Mouse (Mus musculus) heart, postnatal 4 days (tissue): ENCODE results near the gene Stat4. TPM values are rescaled to one million over a fixed set of nuclear protein-coding genes. Genes with fewer than 3 reads are reported as not detected.

Experiments used
- DNase-seq: peaks from one replicate; pipeline ENCODE4 v3.0.0; 2021
- total RNA-seq, 2 experiments: library from RNA; stranded (reverse); gene quantifications; 2 replicates each; pipeline ENCODE4 v1.2.3; 2021

The Stat4 gene
- total RNA-seq, 2 experiments from 2014 or later, result 0.25 to 0.33 TPM

DNA sequence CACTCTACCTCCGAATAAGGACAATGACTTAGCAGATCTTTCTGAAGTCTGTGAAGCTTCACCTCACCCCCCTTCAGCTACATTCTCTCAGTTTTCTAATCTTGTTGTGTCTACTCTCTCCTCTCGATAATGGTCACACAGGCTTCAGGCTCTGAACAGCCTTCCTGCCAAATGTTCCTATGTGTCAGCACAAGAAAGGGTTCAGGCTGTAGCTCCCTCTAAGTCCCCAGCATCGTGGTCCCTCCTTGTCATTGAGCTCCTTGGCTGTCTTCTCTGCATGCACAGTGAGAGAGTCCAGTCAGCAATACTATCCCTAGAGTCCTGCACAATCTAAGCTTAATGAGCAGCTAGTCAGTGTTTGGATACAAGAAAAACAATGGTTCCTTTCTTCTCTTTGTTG is 124.3 kb downstream of the Stat4 start:
- DNase-seq, result no peak

DNA sequence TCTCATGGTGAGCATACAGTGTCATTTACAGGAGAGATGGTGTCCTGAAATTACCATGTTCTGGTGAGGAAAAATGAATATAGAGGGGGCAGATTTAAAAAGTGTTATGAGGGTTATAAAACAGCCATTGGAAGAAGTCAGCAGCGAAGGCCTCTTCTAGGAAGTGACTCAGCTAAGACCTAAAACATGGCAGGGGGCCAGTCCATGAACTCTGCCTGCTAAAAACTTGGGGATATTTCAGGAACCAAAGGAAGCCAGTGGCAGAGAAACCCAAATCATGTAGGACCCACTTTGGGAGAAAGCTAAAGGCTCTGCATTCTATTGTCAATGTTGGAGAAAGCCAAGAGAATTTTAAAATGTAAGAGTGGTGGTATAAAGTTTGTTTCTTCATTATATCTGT is 125.4 kb downstream of the Stat4 start:
- peak; percentile 35 for DNase-seq

DNA sequence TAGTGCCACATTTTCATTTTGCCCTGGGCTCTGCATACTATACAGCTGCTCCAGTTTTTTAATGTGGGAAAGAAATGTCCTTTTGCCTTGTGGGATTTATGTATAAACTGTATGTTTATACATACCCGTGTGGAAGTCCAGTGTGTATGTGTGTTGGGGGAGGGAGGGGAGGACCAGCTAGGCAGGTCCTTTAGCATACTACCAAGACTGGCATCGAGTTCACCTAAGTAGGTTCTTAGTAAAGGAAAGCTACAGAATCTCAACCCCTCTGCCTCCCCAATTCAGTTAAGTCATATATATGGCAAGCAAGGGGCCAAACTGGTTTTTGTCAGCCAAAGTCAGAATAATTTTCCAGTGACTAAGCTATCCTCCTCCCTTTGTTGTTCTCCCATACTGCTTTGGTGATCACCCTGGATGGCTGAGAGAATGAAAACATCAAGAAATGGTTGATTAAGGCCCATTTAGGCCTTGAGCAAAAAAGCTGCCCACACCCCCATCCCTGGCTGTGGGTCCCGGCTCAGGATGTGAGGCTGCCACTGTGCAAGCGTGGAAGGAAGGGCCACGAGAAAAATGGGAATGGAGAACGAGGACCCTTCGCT is 126.2 kb downstream of the Stat4 start:
- DNase-seq, result no peak

DNA sequence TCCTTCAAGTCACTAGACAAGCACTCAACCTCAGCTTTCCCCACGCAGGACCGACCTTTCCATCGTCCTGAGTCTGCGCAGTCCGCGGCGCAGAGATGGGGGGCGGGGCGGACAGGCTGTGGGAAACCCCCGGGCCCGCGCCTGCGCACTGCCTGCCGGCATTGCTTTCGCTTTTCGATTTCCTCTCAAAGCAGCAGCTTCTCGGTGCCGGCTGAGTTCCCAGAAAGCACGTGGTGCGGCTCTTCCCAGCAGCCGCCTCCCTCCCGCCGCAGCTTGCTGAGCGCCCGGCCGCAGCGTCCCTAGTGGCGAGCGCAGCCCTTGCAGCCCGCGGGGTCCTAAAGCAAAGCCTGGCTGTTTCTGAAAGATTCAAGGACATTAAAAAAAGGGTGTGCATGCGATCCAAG is 126.7 kb downstream of the Stat4 start:
- DNase-seq, result peak; percentile 99

DNA sequence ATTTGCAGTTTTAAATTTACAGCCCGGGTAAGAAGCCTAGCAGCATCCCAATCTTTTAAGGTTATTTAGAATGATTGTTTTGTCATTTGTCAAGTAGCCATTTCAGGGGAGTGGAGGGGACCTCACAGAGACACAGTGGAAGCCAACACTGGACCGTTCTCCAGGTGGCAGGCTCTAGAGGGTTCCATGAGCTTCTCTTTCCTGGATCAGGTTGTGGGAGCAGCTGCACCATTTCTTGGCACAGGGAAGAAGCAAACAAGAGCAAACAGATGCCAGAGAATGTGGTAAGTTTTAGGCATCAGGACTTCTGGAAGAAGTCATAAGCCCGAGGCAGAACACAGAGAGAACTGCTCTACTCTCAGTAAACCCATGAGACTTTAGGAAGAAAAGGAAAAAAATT is 129.5 kb downstream of the Stat4 start:
- no peak for DNase-seq

DNA sequence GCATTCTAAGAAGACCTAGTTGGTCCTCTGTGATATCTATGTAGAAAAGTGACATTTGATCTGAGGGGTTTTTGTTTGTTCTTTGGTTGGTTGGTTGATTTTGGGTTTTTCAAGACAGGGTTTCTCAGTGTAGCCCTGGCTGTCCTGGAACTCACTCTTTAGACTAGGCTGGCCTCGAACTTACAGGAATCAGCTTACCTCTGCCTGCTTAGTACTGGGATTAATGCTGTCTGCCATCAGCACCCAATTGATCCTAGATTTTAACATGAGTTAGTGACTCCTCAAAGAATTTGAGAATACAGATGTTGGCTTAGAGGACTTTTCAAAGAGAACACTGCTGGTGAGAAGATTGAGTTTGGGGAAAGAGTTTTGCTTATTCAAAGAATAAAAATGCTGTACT is 130.8 kb downstream of the Stat4 start:
- DNase-seq, result no peak

DNA sequence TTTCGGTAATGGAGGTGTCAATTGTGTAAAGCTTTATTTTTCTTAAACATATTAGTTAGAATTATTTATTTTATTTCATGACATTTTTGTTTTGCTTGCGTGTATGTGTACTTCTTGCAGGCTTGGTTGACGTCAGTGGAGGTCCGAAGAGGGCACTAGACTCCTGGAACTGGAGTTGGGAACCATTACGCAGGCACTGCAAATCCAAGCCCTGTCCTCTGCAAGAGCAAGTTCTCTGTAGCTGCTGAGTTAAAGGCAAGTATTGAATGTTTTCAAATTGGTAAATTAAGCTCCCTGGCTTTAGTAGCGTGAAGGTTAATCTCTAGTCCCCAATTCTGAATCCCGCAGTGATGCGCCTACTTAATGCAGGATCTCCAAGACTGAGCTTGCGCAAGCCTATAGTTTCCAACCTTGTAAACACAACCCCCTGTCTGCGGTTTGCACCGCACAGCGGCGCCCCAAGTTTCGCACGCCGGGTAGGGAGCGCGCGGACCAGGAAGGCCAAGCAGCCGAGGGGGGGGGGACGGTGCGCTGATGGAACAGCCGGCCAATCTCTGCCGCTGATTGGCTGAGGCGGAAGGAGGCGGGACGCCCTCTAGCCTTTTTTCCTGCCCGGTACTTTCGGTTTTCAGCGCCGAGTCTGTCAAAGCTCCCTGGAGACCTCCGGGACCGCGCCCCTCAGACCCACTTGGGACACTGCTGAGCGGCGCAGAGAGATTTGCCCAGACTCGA is 132.1 kb downstream of the Stat4 start, which contains the start of gene Stat1:
Gene Stat1, plus strand, starts transcription at position 581 of the 732 bp plus-strand sequence.
- DNase-seq, result peak; percentile 90

DNA sequence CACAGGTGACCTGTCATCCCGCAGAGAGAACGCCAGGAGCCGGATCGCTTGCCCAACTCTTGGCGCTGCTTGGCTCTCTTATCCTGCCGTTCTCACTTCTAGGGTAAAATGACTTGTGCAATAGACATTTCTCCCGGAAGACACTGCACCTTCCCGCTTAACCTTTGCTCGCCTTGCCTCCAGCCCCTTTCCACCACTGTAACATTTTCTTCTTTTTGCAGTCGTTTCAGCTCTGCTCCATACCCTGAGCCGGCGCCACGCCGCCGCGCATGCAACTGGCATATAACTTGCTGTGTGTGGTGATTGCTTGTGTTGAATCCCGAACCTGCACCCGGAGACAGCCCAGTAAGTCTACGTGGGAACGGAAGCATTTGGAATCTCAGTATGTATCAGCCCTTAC is 132.7 kb downstream of the Stat4 start:
- DNase-seq, result no peak

DNA sequence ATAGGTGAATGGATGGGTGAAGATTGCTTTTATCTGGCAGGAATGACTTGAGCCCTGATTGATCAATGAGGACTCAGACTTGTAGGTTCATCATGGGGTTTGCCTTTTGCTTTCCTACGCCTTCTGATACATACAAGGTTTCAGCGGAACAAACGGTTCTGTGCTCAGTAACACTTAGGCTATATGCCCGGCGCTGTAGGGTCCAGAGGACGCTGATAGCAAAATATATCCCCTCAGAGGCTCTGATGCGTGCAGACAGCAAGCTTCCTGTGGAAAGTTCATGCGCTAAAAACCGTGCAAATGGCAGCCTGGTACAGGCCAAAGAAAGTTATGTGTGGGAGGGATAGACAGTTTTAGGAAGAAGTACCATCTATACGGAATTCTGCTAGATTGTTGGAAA is 133.2 kb downstream of the Stat4 start:
- no peak for DNase-seq

DNA sequence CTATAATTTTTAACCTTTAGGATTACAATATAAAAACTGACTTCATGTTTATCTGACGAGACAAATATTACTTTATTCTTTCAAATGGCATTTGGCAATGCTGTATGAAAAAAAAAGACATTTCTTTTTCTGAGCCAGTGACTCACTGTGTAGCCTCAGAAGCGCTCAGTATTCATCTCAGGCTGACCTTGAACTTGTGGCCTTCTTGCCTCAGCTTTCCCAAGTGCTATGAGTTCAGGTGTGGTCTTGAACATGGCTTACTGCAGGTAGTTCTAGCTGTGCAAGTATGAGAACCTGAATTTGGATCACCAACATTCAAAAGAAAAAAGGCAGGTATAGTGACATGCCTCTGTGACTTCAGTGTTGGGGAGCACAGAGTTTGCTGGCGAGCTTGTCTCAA is 134.1 kb downstream of the Stat4 start:
- no peak for DNase-seq

DNA sequence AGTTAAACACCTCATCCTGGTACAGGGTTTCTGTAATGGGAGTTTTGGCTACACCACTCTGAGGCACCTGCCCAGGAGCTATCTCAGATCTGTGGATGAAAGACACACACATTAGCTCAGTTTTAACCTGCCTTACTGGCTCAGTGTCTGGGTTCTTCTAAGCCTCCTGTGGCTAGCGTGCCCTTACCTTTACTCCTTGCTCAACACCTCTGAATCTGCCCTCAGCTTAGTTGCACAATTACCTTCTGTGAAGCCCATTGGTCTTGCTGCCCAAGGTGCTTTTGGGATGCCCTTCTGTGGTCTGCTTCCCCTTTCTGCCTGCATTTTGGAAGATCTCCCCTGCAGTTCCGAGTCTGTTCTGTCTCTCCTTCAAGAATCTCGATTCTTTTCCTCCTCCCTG is 137.9 kb downstream of the Stat4 start:
- no peak for DNase-seq

DNA sequence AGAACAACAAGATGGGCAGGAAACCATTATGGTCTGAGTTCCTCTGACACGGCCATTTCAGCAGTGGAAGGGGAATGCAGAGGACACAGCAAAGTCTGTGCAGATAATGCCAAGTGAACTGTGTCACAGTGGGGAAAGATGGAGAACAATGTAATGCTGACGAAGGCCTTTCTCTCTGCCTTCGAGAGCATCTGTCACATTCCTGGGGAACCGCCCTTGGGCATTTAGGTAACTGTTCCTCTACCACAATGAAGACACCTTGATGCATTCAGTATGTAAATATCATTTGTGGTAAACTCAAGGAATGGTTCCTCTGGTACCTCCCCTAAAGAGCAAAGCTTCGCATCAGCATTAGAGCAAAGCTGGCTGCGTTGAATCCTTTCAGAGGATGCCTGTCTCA is 140.4 kb downstream of the Stat4 start:
- no peak for DNase-seq

DNA sequence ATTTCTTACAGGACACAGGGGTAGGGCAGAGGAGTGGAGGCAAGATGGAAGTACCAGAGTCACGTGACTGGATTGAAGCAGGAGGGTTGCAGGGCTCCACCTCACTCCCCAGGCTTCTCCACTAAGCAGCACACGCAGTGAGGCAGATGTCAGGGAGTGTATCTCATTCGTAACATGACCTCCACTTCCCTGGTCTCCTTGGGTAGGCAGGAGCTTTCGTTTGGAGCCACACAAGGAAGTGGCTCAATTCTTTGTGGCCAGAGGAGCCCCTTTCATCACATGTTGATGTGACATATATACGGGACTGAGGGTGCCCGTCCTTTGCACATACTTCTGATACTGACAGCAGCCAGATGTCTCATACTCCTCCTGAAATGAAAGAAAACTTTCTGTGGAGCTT is 142.8 kb downstream of the Stat4 start:
- DNase-seq, result no peak

DNA sequence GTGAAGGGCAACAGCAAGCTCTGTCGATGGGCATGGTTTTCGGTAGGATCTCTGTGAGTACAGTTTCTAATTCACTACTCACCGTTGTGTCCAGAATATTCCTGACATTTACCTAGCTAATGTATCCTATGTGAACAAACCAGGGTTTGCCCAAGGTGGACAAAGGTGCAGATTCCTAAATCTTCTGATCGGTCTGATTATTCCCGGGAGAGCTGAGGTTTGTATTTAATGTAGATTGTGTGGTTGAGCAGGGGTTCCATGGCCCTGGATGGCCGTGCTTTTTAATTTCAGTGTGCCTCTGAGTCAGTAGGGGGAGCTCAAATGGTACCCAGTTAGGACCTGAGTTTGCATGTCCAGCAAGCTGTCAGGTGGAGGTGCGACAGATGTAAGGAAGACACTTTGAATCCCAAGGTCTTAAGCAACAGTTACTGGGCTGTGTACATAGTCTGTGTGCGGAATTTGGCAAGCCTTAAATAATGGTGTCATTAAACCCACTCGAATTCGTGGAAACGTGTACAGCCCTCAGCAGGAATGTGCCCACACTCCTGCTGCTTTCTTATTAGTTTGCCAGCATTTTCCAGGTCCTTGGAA is 144.9 kb downstream of the Stat4 start:
- no peak for DNase-seq

DNA sequence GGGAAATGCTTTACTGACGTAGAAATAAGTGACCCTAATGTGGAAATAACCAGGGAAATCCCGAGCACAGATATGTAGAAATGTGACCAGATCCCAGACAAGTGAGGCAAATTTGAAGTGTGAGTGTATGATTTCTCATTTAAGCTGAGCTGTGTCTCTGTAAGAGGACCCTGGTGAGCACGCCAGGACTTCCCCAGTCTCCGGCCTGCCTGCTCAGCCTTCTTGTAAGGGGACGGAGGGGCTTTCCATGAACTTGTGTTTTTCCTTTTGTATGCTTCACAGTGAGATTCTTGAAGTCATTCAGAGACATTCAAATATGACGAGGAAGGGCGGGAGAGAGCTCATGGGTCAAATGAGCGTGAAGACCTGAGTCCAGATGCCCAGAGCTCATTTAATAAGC is 146.3 kb downstream of the Stat4 start:
- no peak for DNase-seq

DNA sequence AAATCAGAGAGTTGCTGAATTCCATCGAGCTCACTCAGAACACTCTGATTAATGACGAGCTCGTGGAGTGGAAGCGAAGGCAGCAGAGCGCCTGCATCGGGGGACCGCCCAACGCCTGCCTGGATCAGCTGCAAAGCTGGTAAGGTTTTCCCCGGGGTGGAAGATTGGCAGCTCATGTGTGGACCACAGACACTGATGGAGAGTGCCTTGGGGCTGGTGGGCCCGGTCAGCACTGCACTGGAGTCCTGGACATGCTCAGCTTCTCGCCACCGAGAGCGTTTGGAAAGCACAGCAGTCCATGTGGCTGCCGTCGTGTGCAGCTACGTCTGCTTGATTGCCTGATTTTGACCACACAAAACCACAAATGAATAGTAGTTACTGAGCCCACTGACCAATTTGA is 150.3 kb downstream of the Stat4 start:
- no peak for DNase-seq

DNA sequence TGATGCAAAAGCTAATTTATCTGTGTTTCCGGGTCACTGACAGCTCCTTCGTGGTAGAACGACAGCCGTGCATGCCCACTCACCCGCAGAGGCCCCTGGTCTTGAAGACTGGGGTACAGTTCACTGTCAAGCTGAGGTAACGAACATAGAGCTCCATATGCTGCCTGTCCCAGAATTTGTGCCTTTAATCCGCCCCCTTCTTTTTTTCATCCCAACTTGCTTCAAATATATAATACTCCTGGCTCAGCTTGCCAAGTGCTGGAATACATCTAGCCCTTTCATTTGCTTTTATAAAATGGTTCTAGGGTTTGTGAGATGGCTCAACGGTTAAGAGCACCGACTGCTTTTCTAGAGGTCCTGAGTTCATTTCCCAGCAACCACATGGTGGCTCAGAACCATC is 153.6 kb downstream of the Stat4 start:
- no peak for DNase-seq

DNA sequence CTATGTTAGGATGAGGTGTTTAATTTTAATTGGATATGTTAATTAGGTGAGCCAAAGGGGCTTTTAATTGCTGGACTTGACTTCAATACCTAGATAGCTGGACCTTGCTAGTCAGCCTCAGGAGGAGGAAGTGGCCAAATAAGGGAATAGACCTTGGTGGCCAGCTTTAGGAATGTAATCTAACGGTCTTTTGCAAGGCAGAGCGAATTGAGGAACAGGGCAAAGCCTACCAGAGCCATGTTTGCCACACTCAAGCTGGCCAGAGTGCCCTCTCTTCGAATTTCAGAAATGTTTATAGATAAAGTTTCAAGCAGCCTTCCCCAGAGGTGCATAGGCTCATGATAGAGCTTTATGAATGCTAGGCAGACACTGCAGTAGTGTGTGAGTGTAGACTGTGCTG is 154.5 kb downstream of the Stat4 start:
- no peak for DNase-seq

DNA sequence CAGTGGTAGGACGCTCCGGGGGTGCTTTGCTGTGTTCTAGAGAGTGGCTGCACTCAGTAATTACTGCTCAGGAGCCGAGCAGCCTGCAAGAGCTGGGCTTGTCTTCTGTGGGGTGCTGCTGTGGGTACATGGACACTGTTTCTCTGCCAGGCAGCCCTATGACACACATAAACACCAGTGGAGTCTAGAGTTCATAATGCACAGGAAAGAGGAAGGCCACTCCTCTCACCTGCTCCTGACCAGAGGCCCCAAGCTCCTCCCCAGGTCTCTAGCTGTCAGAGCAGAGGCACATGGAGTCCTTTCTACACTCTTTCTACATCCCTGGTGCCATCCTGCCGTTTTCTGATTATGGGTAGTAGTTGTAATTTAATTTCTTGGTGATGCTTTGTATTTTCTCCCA is 155.2 kb downstream of the Stat4 start:
- DNase-seq, result no peak

DNA sequence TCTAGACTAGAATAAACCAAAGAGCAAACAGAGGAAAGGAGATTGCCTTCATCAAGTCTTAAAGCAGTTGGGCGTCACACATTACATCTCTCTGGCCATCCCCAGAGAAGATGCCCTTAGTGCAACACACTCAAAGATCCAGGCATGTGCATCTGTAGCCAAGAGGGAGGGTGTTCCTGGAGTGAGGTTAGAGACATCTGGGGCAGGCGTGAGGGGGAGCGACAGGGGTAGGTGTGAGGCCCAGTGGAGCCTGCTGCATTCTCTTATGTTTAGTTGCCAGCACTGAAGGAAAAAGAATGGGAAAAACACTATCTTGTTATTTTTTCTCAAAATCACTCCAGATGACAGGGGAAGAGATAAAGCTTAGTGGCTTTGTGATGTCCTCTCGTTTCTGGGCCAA is 156.2 kb downstream of the Stat4 start:
- DNase-seq, result no peak

DNA sequence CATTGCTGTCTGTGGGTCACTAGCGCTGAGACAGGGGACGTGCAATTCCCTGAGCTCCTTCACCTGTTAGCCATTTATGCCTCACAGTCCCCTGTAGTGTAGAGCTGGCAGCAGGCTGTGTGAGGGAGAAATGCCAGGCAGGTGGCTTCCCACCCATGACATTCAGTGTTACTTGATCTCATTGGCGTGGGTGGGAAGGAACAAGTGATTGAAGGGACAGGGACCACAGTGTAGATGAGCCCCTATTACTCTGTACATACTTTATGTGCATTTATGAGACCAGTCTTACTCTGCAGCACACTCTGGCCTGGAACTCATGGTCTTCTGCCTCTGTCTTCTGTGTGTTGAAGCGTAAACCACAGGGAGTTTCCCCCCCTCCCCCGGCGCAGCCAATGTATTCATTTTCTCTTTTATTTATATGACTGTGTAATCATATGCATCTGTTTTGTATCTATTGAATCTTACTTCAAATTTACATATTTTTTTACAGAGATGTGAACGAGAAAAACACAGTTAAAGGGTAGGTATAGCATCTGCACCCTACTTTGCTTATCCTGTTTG is 156.7 kb downstream of the Stat4 start:
- DNase-seq, result no peak

DNA sequence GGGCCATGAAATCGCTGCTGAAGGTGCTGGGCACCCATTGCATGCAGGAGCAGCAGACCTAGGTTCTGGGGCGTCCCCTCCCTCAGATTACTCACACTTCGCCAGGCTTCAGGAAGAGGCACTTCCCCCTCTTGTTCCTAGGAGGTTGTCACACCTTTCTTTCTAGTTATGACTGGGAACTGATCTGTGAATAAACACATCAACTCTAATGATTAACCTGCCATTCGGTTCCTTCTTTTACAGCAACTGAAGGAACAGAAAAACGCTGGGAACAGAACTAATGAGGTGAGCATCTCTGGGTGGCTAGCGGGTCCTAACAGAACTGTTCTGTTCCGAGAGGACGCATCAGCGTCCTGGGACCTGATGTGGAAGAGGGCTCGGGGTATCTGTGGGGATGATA is 158.0 kb downstream of the Stat4 start:
- no peak for DNase-seq

DNA sequence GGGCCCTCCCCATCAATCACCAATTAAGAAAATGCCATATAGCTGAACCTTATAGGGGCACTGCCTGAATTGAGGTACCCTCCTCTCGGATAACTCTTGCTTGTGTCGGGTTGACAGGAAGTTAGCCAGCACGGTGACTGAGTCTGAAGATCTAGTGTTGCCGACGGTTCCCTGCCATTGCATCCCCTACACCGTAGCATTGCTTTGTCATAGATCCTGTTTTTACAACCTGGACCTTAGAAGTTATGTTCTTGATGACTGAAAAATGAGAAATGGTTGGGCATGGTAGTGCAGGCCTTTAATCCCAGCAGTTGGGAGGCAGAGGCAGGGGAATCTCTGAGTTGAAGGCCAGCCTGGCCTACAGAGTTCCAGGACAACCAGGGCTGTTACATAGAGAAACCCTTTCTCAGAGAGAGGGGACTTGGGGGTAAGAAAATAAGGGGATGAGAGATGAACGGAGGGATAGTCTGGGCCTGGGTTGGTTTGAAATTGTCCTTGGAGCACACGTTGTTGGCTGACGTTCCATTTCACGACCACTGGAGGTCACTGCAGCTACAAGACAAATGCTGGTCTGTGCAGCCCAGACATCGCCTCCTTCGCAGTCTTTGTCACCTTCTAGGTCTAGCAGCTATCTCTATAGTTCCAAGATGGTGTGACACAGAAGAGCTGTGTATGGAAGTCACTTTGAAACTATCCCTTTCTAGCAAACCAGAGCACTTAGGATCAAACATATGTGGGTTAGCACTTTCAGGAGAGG is 159.4 kb downstream of the Stat4 start:
- peak; percentile 68 for DNase-seq
